Mouse (Mus musculus): Measurements from ENCODE around the gene Dmrt1.

- TF ChIP-seq CTCF (conservative IDR thresholded peaks at IDR 0.05; ENCODE audit: low read length) (no peak), POU5F1 (IDR thresholded peaks at IDR 0.05; ENCODE audit: borderline replicate concordance, low read length) (no peak), NANOG (IDR thresholded peaks at IDR 0.05; ENCODE audit: borderline replicate concordance, low read length) (no peak)
Measured at GRCm38 (mm10) chr19:25650474-25650873, 145.1 kb downstream of the Dmrt1 start.
